Mouse (Mus musculus): ENCODE results near the gene B020004J07Rik. TPM values are rescaled to one million over a fixed set of nuclear protein-coding genes. Genes with fewer than 3 reads are reported as not detected.
"Not testable (repeated sequence)": the region's sequence is repeated elsewhere in the genome, so short reads cannot be mapped to it uniquely, and the experiment has no call there.

B020004J07Rik gene
- polyA plus RNA-seq (2015; fragmentation: Nextera tagmentation; extraction: Ambion mirVana) = not detected in 2 replicates

GRCm38 (mm10) chr4:101843923-101844322, at the start of gene B020004J07Rik:
TSS of gene B020004J07Rik (minus strand) at chr4:101844023.
- H3K4me3 ChIP-seq; ATAC-seq (ENCODE audit: insufficient number of reproducible peaks, insufficient read depth, low FRiP score, low TSS enrichment, low read depth); H3K27me3 ChIP-seq; H3K27ac ChIP-seq; H3K9ac ChIP-seq; H3K9me3 ChIP-seq; H3K4me1 ChIP-seq; H3K4me2 ChIP-seq; H3K36me3 ChIP-seq: not testable (repeated sequence)
- WGBS = 89% methylated on average over 4 of the region's 4 CpGs

GRCm38 (mm10) chr4:101889377-101889776, 45.6 kb upstream of the B020004J07Rik start:
- ATAC-seq (ENCODE audit: insufficient number of reproducible peaks, insufficient read depth, low FRiP score, low TSS enrichment, low read depth) = no peak
- Histone ChIP-seq H3K36me3 (no peaks in the 10 kb centered on the region), H3K9me3 (no peaks in the 10 kb centered on the region), H3K9ac (no peak overlapping the region), H3K4me3 (no peak overlapping the region), H3K4me2 (no peak overlapping the region), H3K4me1 (no peaks in the 10 kb centered on the region), H3K27me3 (no peaks in the 10 kb centered on the region), H3K27ac (no peak overlapping the region)

GRCm38 (mm10) chr4:101883641-101884040, 39.8 kb upstream of the B020004J07Rik start:
- no peaks in the 10 kb centered on the region for H3K4me1 ChIP-seq
- no peaks in the 10 kb centered on the region for H3K27me3 ChIP-seq
- H3K27ac ChIP-seq = no peak overlapping the region
- H3K4me3 ChIP-seq = no peak overlapping the region
- H3K9ac ChIP-seq = no peak overlapping the region
- H3K36me3 ChIP-seq = no peaks in the 10 kb centered on the region
- no peak for ATAC-seq (ENCODE audit: insufficient number of reproducible peaks, insufficient read depth, low FRiP score, low TSS enrichment, low read depth)
- H3K4me2 ChIP-seq = no peak overlapping the region
- WGBS = 40% methylated on average over 3 of the region's 3 CpGs
- H3K9me3 ChIP-seq = no peaks in the 10 kb centered on the region

DNA sequence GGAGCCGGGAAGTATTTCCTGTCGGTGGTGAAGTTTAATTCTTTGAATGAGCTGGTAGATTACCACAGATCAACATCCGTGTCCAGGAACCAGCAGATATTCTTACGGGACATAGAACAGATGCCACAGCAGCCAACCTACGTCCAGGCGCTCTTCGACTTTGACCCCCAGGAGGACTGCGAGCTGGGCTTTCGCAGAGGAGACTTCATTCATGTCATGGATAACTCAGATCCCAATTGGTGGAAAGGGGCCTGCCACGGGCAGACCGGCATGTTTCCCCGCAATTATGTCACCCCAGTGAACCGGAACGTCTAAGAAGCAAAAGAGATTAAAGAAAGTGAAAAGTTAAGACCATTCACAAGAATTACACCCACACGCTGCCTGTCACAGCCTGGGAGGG, 31.9 kb upstream of the B020004J07Rik start:
- H3K9me3 ChIP-seq; H3K27me3 ChIP-seq; ATAC-seq (ENCODE audit: insufficient number of reproducible peaks, insufficient read depth, low FRiP score, low TSS enrichment, low read depth); H3K4me3 ChIP-seq; H3K27ac ChIP-seq; H3K36me3 ChIP-seq; H3K4me2 ChIP-seq; H3K9ac ChIP-seq; H3K4me1 ChIP-seq: not testable (repeated sequence)
- WGBS = 75% methylated on average over 15 of the region's 15 CpGs

DNA sequence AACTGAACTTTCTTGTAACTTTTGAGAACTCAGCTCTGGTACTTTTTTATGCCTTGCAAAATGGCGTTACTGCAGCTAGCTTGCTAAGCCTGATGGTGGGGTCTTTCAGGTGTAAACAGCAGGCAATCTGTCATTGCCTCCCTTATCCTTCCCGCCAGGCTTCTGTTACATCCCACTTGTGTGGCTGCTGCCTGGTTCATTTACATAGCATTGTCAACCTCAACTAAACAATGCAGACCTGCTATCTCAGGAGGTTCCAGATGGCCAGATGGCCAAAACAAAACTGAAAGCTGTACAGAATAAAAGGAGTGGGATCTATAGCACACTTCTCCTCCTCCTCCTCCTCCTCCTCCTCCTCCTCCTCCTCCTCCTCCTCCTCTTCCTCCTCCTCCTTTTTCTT, 28.2 kb upstream of the B020004J07Rik start:
- not testable (repeated sequence) for H3K36me3 ChIP-seq; H3K4me3 ChIP-seq; H3K27me3 ChIP-seq; H3K27ac ChIP-seq; H3K4me2 ChIP-seq; ATAC-seq (ENCODE audit: insufficient number of reproducible peaks, insufficient read depth, low FRiP score, low TSS enrichment, low read depth); H3K9ac ChIP-seq; H3K4me1 ChIP-seq; H3K9me3 ChIP-seq
- WGBS = 84% methylated on average over 2 of the region's 2 CpGs

DNA sequence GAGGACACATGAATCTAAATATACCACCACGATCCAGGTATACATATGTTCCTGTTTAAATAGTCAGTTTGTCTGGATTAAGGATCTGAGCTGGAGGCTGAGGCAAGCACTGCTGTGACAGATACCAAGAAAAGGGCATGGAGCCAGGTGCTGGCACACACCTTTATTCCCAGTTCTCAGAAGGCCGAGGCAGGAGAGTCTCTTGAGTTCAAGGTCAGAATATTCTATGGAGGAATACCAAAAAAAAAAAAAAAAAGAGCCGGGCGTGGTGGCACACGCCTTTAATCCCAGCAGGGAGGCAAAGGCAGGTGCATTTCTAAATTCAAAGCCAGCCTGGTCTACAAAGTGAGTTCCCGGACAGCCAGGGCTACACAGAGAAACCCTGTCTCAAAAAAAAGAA, 18.5 kb upstream of the B020004J07Rik start:
- H3K27me3 ChIP-seq = no peaks in the 10 kb centered on the region

GRCm38 (mm10) chr4:101860873-101861272, 17.1 kb upstream of the B020004J07Rik start:
- no peaks in the 10 kb centered on the region for H3K4me1 ChIP-seq
- no peaks in the 10 kb centered on the region for H3K36me3 ChIP-seq
- no peak for ATAC-seq (ENCODE audit: insufficient number of reproducible peaks, insufficient read depth, low FRiP score, low TSS enrichment, low read depth)
- H3K9me3 ChIP-seq = no peaks in the 10 kb centered on the region
- H3K9ac ChIP-seq = no peak overlapping the region
- H3K27me3 ChIP-seq = no peaks in the 10 kb centered on the region
- no peak overlapping the region for H3K4me2 ChIP-seq
- no peak overlapping the region for H3K4me3 ChIP-seq
- H3K27ac ChIP-seq = no peak overlapping the region
- 48% methylated on average over 6 of the region's 6 CpGs for WGBS

More for the DNA sequence above, 18.5 kb upstream of the B020004J07Rik start:
- no peaks in the 10 kb centered on the region for H3K9me3 ChIP-seq
- H3K9ac ChIP-seq = no peak overlapping the region
- H3K4me2 ChIP-seq = no peak overlapping the region
- no peaks in the 10 kb centered on the region for H3K4me1 ChIP-seq
- no peaks in the 10 kb centered on the region for H3K36me3 ChIP-seq
- no peak overlapping the region for H3K27ac ChIP-seq
- no peak overlapping the region for H3K4me3 ChIP-seq
- no peak for ATAC-seq (ENCODE audit: insufficient number of reproducible peaks, insufficient read depth, low FRiP score, low TSS enrichment, low read depth)
- 85% methylated on average over 6 of the region's 6 CpGs for WGBS

GRCm38 (mm10) chr4:101850908-101851307, 7.1 kb upstream of the B020004J07Rik start:
- WGBS = 74% methylated on average over 2 of the region's 2 CpGs
- ATAC-seq (ENCODE audit: insufficient number of reproducible peaks, insufficient read depth, low FRiP score, low TSS enrichment, low read depth) = no peak
- H3K4me1 ChIP-seq = no peaks in the 10 kb centered on the region
- H3K27me3 ChIP-seq = no peaks in the 10 kb centered on the region
- no peak overlapping the region for H3K27ac ChIP-seq
- H3K4me2 ChIP-seq = no peak overlapping the region
- H3K4me3 ChIP-seq = no peak overlapping the region
- H3K9me3 ChIP-seq = peaks cover 10% of the 10 kb centered on the region
- no peaks in the 10 kb centered on the region for H3K36me3 ChIP-seq
- no peak overlapping the region for H3K9ac ChIP-seq

Other genes with a start within 250 kb of the B020004J07Rik start
- gene Leprot, start 196.3 kb downstream of the B020004J07Rik start, polyA plus RNA-seq (2015; fragmentation: Nextera tagmentation; extraction: Ambion mirVana) = 93.7 and 94.0 TPM in 2 replicates
- 10.1 and 11.2 TPM in 2 replicates for gene Lepr, start 126.6 kb downstream of the B020004J07Rik start, polyA plus RNA-seq (2015; fragmentation: Nextera tagmentation; extraction: Ambion mirVana)
- not detected in 2 replicates for gene C130073F10Rik, start 49.8 kb upstream of the B020004J07Rik start, polyA plus RNA-seq (2015; fragmentation: Nextera tagmentation; extraction: Ambion mirVana)
- not detected in 2 replicates for gene Gm12800, start 65.1 kb upstream of the B020004J07Rik start, polyA plus RNA-seq (2015; fragmentation: Nextera tagmentation; extraction: Ambion mirVana)
- not detected in 2 replicates for gene Gm12794, start 96.4 kb upstream of the B020004J07Rik start, polyA plus RNA-seq (2015; fragmentation: Nextera tagmentation; extraction: Ambion mirVana)
- not detected in 2 replicates for gene Gm12790, start 137.0 kb upstream of the B020004J07Rik start, polyA plus RNA-seq (2015; fragmentation: Nextera tagmentation; extraction: Ambion mirVana)
- gene Gm12789, start 142.6 kb upstream of the B020004J07Rik start, polyA plus RNA-seq (2015; fragmentation: Nextera tagmentation; extraction: Ambion mirVana) = not detected in 2 replicates
- 9.6 and 14.2 TPM in 2 replicates for gene Pde4b, start 243.5 kb upstream of the B020004J07Rik start, polyA plus RNA-seq (2015; fragmentation: Nextera tagmentation; extraction: Ambion mirVana)